Comparison of ENCODE assay signal across 35 mouse cellular contexts in genomic region chr11:14195081-14195480, GRCm38 (mm10).
"Had no signal": no experiment of that assay in that cellular context is flagged by ENCODE, and none has a peak within 500 bp of the region (broad histone marks: within the 10 kb centered on the region; RNA-seq: fewer than 3 reads in every experiment).

No protein-coding gene starts in this region.

- H3K27me3 ChIP-seq: heart, embryonic 12.5 days; heart, embryonic 13.5 days; heart, embryonic 15.5 days; hindbrain, embryonic 12.5 days; hindbrain, embryonic 13.5 days; hindbrain, embryonic 15.5 days; intestine, embryonic 15.5 days; kidney, embryonic 15.5 days had no signal

- H3K9me3 ChIP-seq: heart, embryonic 10.5 days; heart, embryonic 12.5 days; heart, embryonic 13.5 days; heart, embryonic 15.5 days; hindbrain, embryonic 10.5 days; hindbrain, embryonic 12.5 days; hindbrain, embryonic 13.5 days; hindbrain, embryonic 15.5 days; intestine, embryonic 15.5 days; kidney, embryonic 15.5 days had no signal

- H3K9ac ChIP-seq: heart, embryonic 12.5 days; heart, embryonic 13.5 days; heart, embryonic 15.5 days; hindbrain, embryonic 12.5 days; hindbrain, embryonic 13.5 days; hindbrain, embryonic 14.5 days; hindbrain, embryonic 15.5 days; intestine, embryonic 15.5 days; kidney, embryonic 15.5 days had no signal

- ATAC-seq: hindbrain, embryonic 16.5 days; hindbrain, postnatal 0 days; inflammation-experienced regulatory T-cells, adult 6 months; intestine, embryonic 15.5 days; intestine, embryonic 16.5 days; intestine, postnatal 0 days had no signal

- DNase-seq: heart, postnatal 10 days; heart, postnatal 14 days; heart, postnatal 36 days; heart, postnatal 4 days; kidney, adult 11 months; kidney, adult 18-20 months; kidney, adult 2 months; kidney, adult 8-10 months; kidney, adult 9 months; kidney, postnatal 10 days; kidney, postnatal 14 days; kidney, postnatal 25 days; kidney, postnatal 36 days; kidney, postnatal 4 days; layer of hippocampus, adult 9-11 months; layer of hippocampus, postnatal 36 days had no signal

- H3K36me3 ChIP-seq: heart, embryonic 10.5 days; heart, embryonic 12.5 days; heart, embryonic 13.5 days; heart, embryonic 15.5 days; hindbrain, embryonic 10.5 days; hindbrain, embryonic 12.5 days; hindbrain, embryonic 13.5 days; hindbrain, embryonic 15.5 days; intestine, embryonic 15.5 days; kidney, embryonic 15.5 days had no signal

- H3K27ac ChIP-seq: heart, embryonic 10.5 days; heart, embryonic 13.5 days; heart, embryonic 15.5 days; hindbrain, embryonic 10.5 days; hindbrain, embryonic 12.5 days; hindbrain, embryonic 13.5 days; hindbrain, embryonic 14.5 days; hindbrain, embryonic 15.5 days; hindbrain, postnatal 0 days; intestine, embryonic 15.5 days; kidney, embryonic 15.5 days; kidney, postnatal 0 days; layer of hippocampus, adult 2 months had no signal

- H3K4me3 ChIP-seq: heart, embryonic 10.5 days; heart, embryonic 12.5 days; heart, embryonic 13.5 days; heart, embryonic 15.5 days; hindbrain, embryonic 10.5 days; hindbrain, embryonic 12.5 days; hindbrain, embryonic 13.5 days; hindbrain, embryonic 15.5 days; intestine, embryonic 15.5 days; kidney, embryonic 15.5 days; layer of hippocampus, adult 2 months had no signal

- H3K4me1 ChIP-seq: heart, embryonic 10.5 days; heart, embryonic 12.5 days; heart, embryonic 13.5 days; heart, embryonic 15.5 days; hindbrain, embryonic 10.5 days; hindbrain, embryonic 12.5 days; hindbrain, embryonic 13.5 days; hindbrain, embryonic 15.5 days; intestine, embryonic 15.5 days; kidney, embryonic 15.5 days had no signal

- H3K4me2 ChIP-seq: heart, embryonic 11.5 days; heart, embryonic 12.5 days; heart, embryonic 13.5 days; heart, embryonic 15.5 days; hindbrain, embryonic 12.5 days; hindbrain, embryonic 13.5 days; hindbrain, embryonic 14.5 days; hindbrain, embryonic 15.5 days; intestine, embryonic 15.5 days; kidney, embryonic 15.5 days had no signal
